In the genomic region with DNA sequence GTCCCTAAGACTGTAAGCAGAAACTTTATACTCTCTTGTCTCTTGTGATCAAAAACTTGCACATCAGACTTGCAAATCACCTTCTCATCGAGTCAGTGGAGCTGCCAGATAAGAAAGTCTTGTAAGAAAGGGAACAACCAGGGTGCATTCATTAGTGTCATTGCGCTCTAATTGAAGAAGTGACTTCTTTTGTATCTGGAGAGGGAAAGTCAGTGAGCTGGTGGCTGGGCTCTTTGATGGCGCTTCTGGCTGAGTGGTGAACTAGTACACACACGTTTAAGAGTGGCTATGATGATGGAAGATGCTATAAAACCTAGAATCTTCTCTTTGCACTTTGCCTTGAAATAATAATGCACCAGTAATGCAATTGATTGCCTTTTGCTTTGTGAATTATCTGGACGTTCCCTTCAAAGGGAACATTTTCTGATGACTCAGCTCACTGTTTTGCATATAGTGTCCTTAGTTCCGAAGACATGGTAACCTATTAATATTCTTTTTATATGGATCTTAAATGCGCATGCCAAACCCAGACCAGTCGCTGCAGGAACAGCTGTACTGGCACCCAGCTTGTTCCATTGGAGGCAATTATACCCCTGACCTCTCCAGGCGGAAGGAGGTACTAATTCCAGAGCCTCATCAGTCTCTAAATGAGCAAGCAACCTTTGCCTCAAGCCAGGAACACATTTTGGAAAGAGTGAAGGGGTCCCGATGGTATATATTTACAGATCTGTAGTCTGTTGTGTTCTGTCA, we compare ENCODE assay signal across 23 mouse cellular contexts.
A peak's percentile ranks its signal among the peaks of the same experiment; 100 is the strongest.
DNase-seq lines count a peak whose midpoint lies in the region; ATAC-seq lines count a peak whose summit lies in the region.
"Had no signal": no experiment of that assay in that cellular context is flagged by ENCODE, and none has a peak within 500 bp of the region (broad histone marks: within the 10 kb centered on the region; RNA-seq: fewer than 3 reads in every experiment).

No protein-coding gene starts in this region.

- peak overlapping the region; percentile 54; the same call in 1 of the 2 replicates for H3K27ac ChIP-seq in hindbrain, embryonic 10.5 days
- no peak overlapping the region for H3K27ac ChIP-seq in hindbrain, embryonic 16.5 days (ENCODE audit: low read depth, low read length)
- no peak overlapping the region for H3K27ac ChIP-seq in midbrain, embryonic 11.5 days (ENCODE audit: low read depth, low read length)
- H3K27ac ChIP-seq: forebrain, embryonic 12.5 days; intestine, embryonic 15.5 days; stomach, embryonic 15.5 days had no signal

- 40% methylated on average over 10 of the region's 10 CpGs for WGBS in hindbrain, embryonic 10.5 days
- WGBS in hindbrain, embryonic 16.5 days: 22% methylated on average over 10 of the region's 10 CpGs
- WGBS in midbrain, embryonic 11.5 days: 37% methylated on average over 10 of the region's 10 CpGs

- no peaks in the 10 kb centered on the region for H3K9me3 ChIP-seq in hindbrain, embryonic 10.5 days
- H3K9me3 ChIP-seq in hindbrain, embryonic 16.5 days (ENCODE audit: control insufficient read depth, low read length): no peaks in the 10 kb centered on the region
- no peaks in the 10 kb centered on the region for H3K9me3 ChIP-seq in midbrain, embryonic 11.5 days (ENCODE audit: control insufficient read depth, low read length)
- H3K9me3 ChIP-seq: forebrain, embryonic 12.5 days; intestine, embryonic 15.5 days; stomach, embryonic 15.5 days had no signal

- no peak overlapping the region for H3K4me2 ChIP-seq in hindbrain, embryonic 16.5 days (ENCODE audit: low read length)
- no peak overlapping the region for H3K4me2 ChIP-seq in midbrain, embryonic 11.5 days
- H3K4me2 ChIP-seq: forebrain, embryonic 12.5 days; heart, embryonic 11.5 days; intestine, embryonic 15.5 days; stomach, embryonic 15.5 days had no signal

- no peak for DNase-seq in hindbrain, embryonic 10.5 days (ENCODE audit: low spot score)
- DNase-seq in retina, embryonic 14.5 days (ENCODE audit: low spot score): peak; percentile 22
- no peak for DNase-seq in retina, postnatal 1 day
- DNase-seq in midbrain, embryonic 11.5 days (ENCODE audit: low spot score, missing footprints): peak; percentile 86
- no peak for DNase-seq in cerebellum, adult 18-20 months
- no peak for DNase-seq in yolk sac, embryonic 10.5 days (ENCODE audit: low spot score)
- DNase-seq: adrenal gland, adult 8-10 months; cerebellum, adult 8-10 months; cerebellum, postnatal 36 days; gastrocnemius, postnatal 10 days; heart, adult 11 months; kidney, adult 8-10 months; kidney, postnatal 10 days; left cerebral cortex, postnatal 4 days; lung, postnatal 4 days; right cerebral cortex, adult 18-20 months; thymus, postnatal 25 days had no signal

- no peak overlapping the region for H3K4me3 ChIP-seq in hindbrain, embryonic 10.5 days
- no peak overlapping the region for H3K4me3 ChIP-seq in hindbrain, embryonic 16.5 days (ENCODE audit: low read length)
- no peak overlapping the region for H3K4me3 ChIP-seq in midbrain, embryonic 11.5 days (ENCODE audit: low read depth, low read length)
- H3K4me3 ChIP-seq: forebrain, embryonic 12.5 days; intestine, embryonic 15.5 days; stomach, embryonic 15.5 days had no signal

- H3K27me3 ChIP-seq in hindbrain, embryonic 10.5 days (ENCODE audit: insufficient read depth, poor library complexity, severe bottlenecking): no peaks in the 10 kb centered on the region
- H3K27me3 ChIP-seq in hindbrain, embryonic 16.5 days (replicated peaks; ENCODE audit: control insufficient read depth, insufficient read depth, low read length): no peaks in the 10 kb centered on the region
- H3K27me3 ChIP-seq in midbrain, embryonic 11.5 days (ENCODE audit: control insufficient read depth, insufficient read depth, low read length): no peaks in the 10 kb centered on the region
- H3K27me3 ChIP-seq: forebrain, embryonic 12.5 days; intestine, embryonic 15.5 days; stomach, embryonic 15.5 days had no signal

- peaks cover 21% of the 10 kb centered on the region for H3K4me1 ChIP-seq in hindbrain, embryonic 10.5 days (replicated peaks)
- H3K4me1 ChIP-seq in hindbrain, embryonic 16.5 days (ENCODE audit: control insufficient read depth, insufficient read depth, low read depth, low read length): no peaks in the 10 kb centered on the region
- H3K4me1 ChIP-seq in midbrain, embryonic 11.5 days (ENCODE audit: control insufficient read depth, insufficient read depth, low read length): peaks cover 9% of the 10 kb centered on the region; the same call in 1 of the 2 replicates
- H3K4me1 ChIP-seq: intestine, embryonic 15.5 days; stomach, embryonic 15.5 days had no signal

- no peak overlapping the region for H3K9ac ChIP-seq in hindbrain, embryonic 16.5 days (ENCODE audit: low read depth, low read length)
- H3K9ac ChIP-seq in midbrain, embryonic 11.5 days (ENCODE audit: low read length): no peak overlapping the region
- H3K9ac ChIP-seq: forebrain, embryonic 12.5 days; intestine, embryonic 15.5 days; stomach, embryonic 15.5 days had no signal

- H3K36me3 ChIP-seq in hindbrain, embryonic 10.5 days: no peaks in the 10 kb centered on the region
- no peaks in the 10 kb centered on the region for H3K36me3 ChIP-seq in hindbrain, embryonic 16.5 days (ENCODE audit: control insufficient read depth, insufficient read depth, low read length)
- no peaks in the 10 kb centered on the region for H3K36me3 ChIP-seq in midbrain, embryonic 11.5 days (ENCODE audit: control insufficient read depth, insufficient read depth, low read length)
- H3K36me3 ChIP-seq: forebrain, embryonic 12.5 days; intestine, embryonic 15.5 days; stomach, embryonic 15.5 days had no signal

- ATAC-seq in hindbrain, embryonic 16.5 days: no peak
- peak; percentile 59; the same call in 1 of the 2 replicates for ATAC-seq in midbrain, embryonic 11.5 days (ENCODE audit: low FRiP score)
- ATAC-seq: activated CD4-positive, CD25-positive, alpha-beta regulatory T cell, adult 4 months; intestine, embryonic 15.5 days had no signal

Comparison
In these comparisons a context has a peak if more than half of its experiments do, and no peak if none do; other contexts are left out.
1. DNase-seq: peak in retina, embryonic 14.5 days (single experiment) and midbrain, embryonic 11.5 days (single experiment); none in hindbrain, embryonic 10.5 days (single experiment), retina, postnatal 1 day (single experiment), cerebellum, adult 18-20 months (0 of 2) and yolk sac, embryonic 10.5 days (single experiment).